7 mouse cellular contexts compared by ENCODE assay signal in genomic region chr16:4912907-4913782, GRCm38 (mm10). TPM values are rescaled to one million over a fixed set of nuclear protein-coding genes. Genes with fewer than 3 reads are reported as not detected.
DNase-seq lines count a peak whose midpoint lies in the region; ATAC-seq and TF ChIP-seq lines count a peak whose summit lies in the region.

No protein-coding gene starts in this region.

- no peak overlapping the region for H3K4me3 ChIP-seq in midbrain, embryonic 11.5 days (ENCODE audit: low read depth, low read length)
- H3K4me3 ChIP-seq in midbrain, embryonic 10.5 days = no peak overlapping the region
- H3K4me3 ChIP-seq in hindbrain, postnatal 0 days (ENCODE audit: low read length) = no peak overlapping the region
- no peak overlapping the region for H3K4me3 ChIP-seq in midbrain, embryonic 12.5 days

- no peak for TF ChIP-seq CTCF in hindbrain, postnatal 0 days (IDR thresholded peaks at IDR 0.05; ENCODE audit: low read depth)

- peak; percentile 30 for ATAC-seq in midbrain, embryonic 11.5 days (ENCODE audit: low FRiP score)
- ATAC-seq in hindbrain, postnatal 0 days = peak; percentile 31
- ATAC-seq in midbrain, embryonic 12.5 days (ENCODE audit: low FRiP score, low read depth) = peak; percentile 55; the same call in 1 of the 2 replicates

- H3K27ac ChIP-seq in midbrain, embryonic 11.5 days (ENCODE audit: low read depth, low read length) = no peak overlapping the region
- no peak overlapping the region; the same call in 1 of the 2 replicates for H3K27ac ChIP-seq in midbrain, embryonic 10.5 days (replicated peaks)
- H3K27ac ChIP-seq in hindbrain, postnatal 0 days = peak overlapping the region; percentile 65; the same call in 1 of the 2 replicates
- H3K27ac ChIP-seq in midbrain, embryonic 12.5 days (replicated peaks) = 0 out of 2 replicates have a peak overlapping the region, but pooled peaks have one; percentile 3

- no peaks in the 10 kb centered on the region for H3K9me3 ChIP-seq in midbrain, embryonic 11.5 days (ENCODE audit: control insufficient read depth, low read length)
- no peaks in the 10 kb centered on the region for H3K9me3 ChIP-seq in midbrain, embryonic 10.5 days (replicated peaks)
- H3K9me3 ChIP-seq in hindbrain, postnatal 0 days (ENCODE audit: low read length) = no peaks in the 10 kb centered on the region
- no peaks in the 10 kb centered on the region for H3K9me3 ChIP-seq in midbrain, embryonic 12.5 days

- no peak overlapping the region for H3K9ac ChIP-seq in midbrain, embryonic 11.5 days (ENCODE audit: low read length)
- no peak overlapping the region for H3K9ac ChIP-seq in hindbrain, postnatal 0 days (replicated peaks; ENCODE audit: low read length)
- H3K9ac ChIP-seq in midbrain, embryonic 12.5 days (replicated peaks) = no peak overlapping the region

- peak; percentile 84 for DNase-seq in midbrain, embryonic 11.5 days (ENCODE audit: low spot score, missing footprints)
- DNase-seq in midbrain, embryonic 10.5 days (ENCODE audit: low spot score) = no peak
- peak; percentile 10 for DNase-seq in embryo, embryonic 10.5 days (ENCODE audit: low spot score)
- DNase-seq in hindbrain, postnatal 0 days (ENCODE audit: low spot score) = no peak
- DNase-seq in urinary bladder, postnatal 10 days (ENCODE audit: low spot score) = no peak
- no peak for DNase-seq in cerebellum, adult 8-10 months

- H3K27me3 ChIP-seq in midbrain, embryonic 11.5 days (ENCODE audit: control insufficient read depth, insufficient read depth, low read length) = no peaks in the 10 kb centered on the region
- no peaks in the 10 kb centered on the region for H3K27me3 ChIP-seq in midbrain, embryonic 10.5 days (ENCODE audit: low read depth, poor library complexity, severe bottlenecking)
- H3K27me3 ChIP-seq in hindbrain, postnatal 0 days (ENCODE audit: insufficient read depth, low read length) = no peaks in the 10 kb centered on the region
- H3K27me3 ChIP-seq in midbrain, embryonic 12.5 days = no peaks in the 10 kb centered on the region

- 0 out of 2 replicates have a peak, but pooled peaks cover 2% of the 10 kb centered on the region for H3K36me3 ChIP-seq in midbrain, embryonic 11.5 days (ENCODE audit: control insufficient read depth, insufficient read depth, low read length)
- peaks cover 83% of the 10 kb centered on the region for H3K36me3 ChIP-seq in midbrain, embryonic 10.5 days
- H3K36me3 ChIP-seq in hindbrain, postnatal 0 days (ENCODE audit: insufficient read depth, low read length) = peaks cover 40% of the 10 kb centered on the region
- peaks cover 59% of the 10 kb centered on the region for H3K36me3 ChIP-seq in midbrain, embryonic 12.5 days

- 78% methylated on average over 11 of the region's 11 CpGs for whole genome bisulfite sequencing in midbrain, embryonic 11.5 days
- WGBS in midbrain, embryonic 10.5 days = 75% methylated on average over 11 of the region's 11 CpGs
- WGBS in hindbrain, postnatal 0 days = 75% methylated on average over 11 of the region's 11 CpGs
- 79% methylated on average over 11 of the region's 11 CpGs for WGBS in midbrain, embryonic 12.5 days

- H3K4me2 ChIP-seq in midbrain, embryonic 11.5 days = no peak overlapping the region
- H3K4me2 ChIP-seq in hindbrain, postnatal 0 days (ENCODE audit: low read depth, low read length) = no peak overlapping the region
- H3K4me2 ChIP-seq in midbrain, embryonic 12.5 days (replicated peaks) = no peak overlapping the region

- no peaks in the 10 kb centered on the region for H3K4me1 ChIP-seq in midbrain, embryonic 11.5 days (ENCODE audit: control insufficient read depth, insufficient read depth, low read length)
- no peaks in the 10 kb centered on the region for H3K4me1 ChIP-seq in midbrain, embryonic 10.5 days
- H3K4me1 ChIP-seq in hindbrain, postnatal 0 days (ENCODE audit: insufficient read depth, low read length) = no peaks in the 10 kb centered on the region
- H3K4me1 ChIP-seq in midbrain, embryonic 12.5 days = 0 out of 2 replicates have a peak, but pooled peaks cover 3% of the 10 kb centered on the region

RNA-seq across cellular contexts. Expression of gene Nudt16l1, which starts 25.4 kb away (rescaled TPM):
- 120 and 132 TPM in 2 replicates for polyA plus RNA-seq in midbrain, embryonic 11.5 days (2014; fragmentation: Nextera tagmentation; extraction: Ambion mirVana)
- 136 and 141 TPM in 2 replicates for polyA plus RNA-seq in midbrain, embryonic 10.5 days (2016; fragmentation: Nextera tagmentation; extraction: Ambion mirVana)
- 29.8 and 43.0 TPM in 2 replicates for total RNA-seq in hindbrain, postnatal 0 days (2014; rRNA removed)
- 119 and 121 TPM in 2 replicates for polyA plus RNA-seq in hindbrain, postnatal 0 days (2015; fragmentation: Nextera tagmentation; extraction: Ambion mirVana)
- 117 and 124 TPM in 2 replicates for polyA plus RNA-seq in midbrain, embryonic 12.5 days (2016; fragmentation: Nextera tagmentation; extraction: Ambion mirVana)

RNA-seq across cellular contexts. Expression of gene Mgrn1, which starts 27.1 kb away (rescaled TPM):
- polyA plus RNA-seq in midbrain, embryonic 11.5 days (2014; fragmentation: Nextera tagmentation; extraction: Ambion mirVana) = 63.8 and 66.9 TPM in 2 replicates
- 68.5 and 78.2 TPM in 2 replicates for polyA plus RNA-seq in midbrain, embryonic 10.5 days (2016; fragmentation: Nextera tagmentation; extraction: Ambion mirVana)
- 217 and 235 TPM in 2 replicates for total RNA-seq in hindbrain, postnatal 0 days (2014; rRNA removed)
- polyA plus RNA-seq in hindbrain, postnatal 0 days (2015; fragmentation: Nextera tagmentation; extraction: Ambion mirVana) = 123 and 126 TPM in 2 replicates
- 83.2 and 88.5 TPM in 2 replicates for polyA plus RNA-seq in midbrain, embryonic 12.5 days (2016; fragmentation: Nextera tagmentation; extraction: Ambion mirVana)

RNA-seq across cellular contexts. Expression of gene Ubald1, which starts 33.0 kb away (rescaled TPM):
- 22.1 and 22.2 TPM in 2 replicates for polyA plus RNA-seq in midbrain, embryonic 11.5 days (2014; fragmentation: Nextera tagmentation; extraction: Ambion mirVana)
- polyA plus RNA-seq in midbrain, embryonic 10.5 days (2016; fragmentation: Nextera tagmentation; extraction: Ambion mirVana) = 29.6 and 36.0 TPM in 2 replicates
- total RNA-seq in hindbrain, postnatal 0 days (2014; rRNA removed) = 37.6 and 38.8 TPM in 2 replicates
- 66.3 and 66.6 TPM in 2 replicates for polyA plus RNA-seq in hindbrain, postnatal 0 days (2015; fragmentation: Nextera tagmentation; extraction: Ambion mirVana)
- polyA plus RNA-seq in midbrain, embryonic 12.5 days (2016; fragmentation: Nextera tagmentation; extraction: Ambion mirVana) = 31.7 and 31.9 TPM in 2 replicates

RNA-seq across cellular contexts. Expression of gene Anks3, which starts 50.9 kb away (rescaled TPM):
- polyA plus RNA-seq in midbrain, embryonic 11.5 days (2014; fragmentation: Nextera tagmentation; extraction: Ambion mirVana) = 39.8 and 42.4 TPM in 2 replicates
- 54.5 and 62.1 TPM in 2 replicates for polyA plus RNA-seq in midbrain, embryonic 10.5 days (2016; fragmentation: Nextera tagmentation; extraction: Ambion mirVana)
- total RNA-seq in hindbrain, postnatal 0 days (2014; rRNA removed) = 35.0 and 47.7 TPM in 2 replicates
- 38.0 and 44.1 TPM in 2 replicates for polyA plus RNA-seq in hindbrain, postnatal 0 days (2015; fragmentation: Nextera tagmentation; extraction: Ambion mirVana)
- polyA plus RNA-seq in midbrain, embryonic 12.5 days (2016; fragmentation: Nextera tagmentation; extraction: Ambion mirVana) = 66.8 and 68.2 TPM in 2 replicates

Comparison
In these comparisons a context has a peak if more than half of its experiments do, and no peak if none do; other contexts are left out.
1. DNase-seq: peak in midbrain, embryonic 11.5 days (single experiment) and embryo, embryonic 10.5 days (single experiment); none in midbrain, embryonic 10.5 days (single experiment), hindbrain, postnatal 0 days (single experiment), urinary bladder, postnatal 10 days (single experiment) and cerebellum, adult 8-10 months (single experiment).
2. H3K27ac ChIP-seq: peak in hindbrain, postnatal 0 days (single experiment) and midbrain, embryonic 12.5 days (single experiment); none in midbrain, embryonic 11.5 days (single experiment) and midbrain, embryonic 10.5 days (single experiment).
3. Peak in every context shown above with its lines, with median percentiles within 50 percentile points of each other: ATAC-seq.